Mouse (Mus musculus): Measurements from ENCODE around the gene Gm47959.

GRCm38 (mm10) chr1:83006218-83007179 lies 6.2 kb downstream of the Gm47959 start:
- TF ChIP-seq TAL1 (conservative IDR thresholded peaks at IDR 0.05; ENCODE audit: low read depth, low read length) = no peak
- no peak for TF ChIP-seq CTCF (IDR thresholded peaks at IDR 0.05; ENCODE audit: low read depth, low read length)
- TF ChIP-seq POLR2AphosphoS5 (IDR thresholded peaks at IDR 0.05; ENCODE audit: insufficient replicate concordance, low read depth, low read length) = no peak
- TF ChIP-seq GATA1 (IDR thresholded peaks at IDR 0.05; ENCODE audit: borderline replicate concordance, low read length) = no peak

Measured in G1E (cell line).